Mouse (Mus musculus) cerebellum, adult 11 months (tissue): ENCODE results near the gene Rps6kb2.
"Not testable (repeated sequence)": the region's sequence is repeated elsewhere in the genome, so short reads cannot be mapped to it uniquely, and the experiment has no call there.

Source experiments
- DNase-seq: peaks from one replicate; pipeline ENCODE4 v3.0.0; 2022

Gene Rps6kb2

DNA sequence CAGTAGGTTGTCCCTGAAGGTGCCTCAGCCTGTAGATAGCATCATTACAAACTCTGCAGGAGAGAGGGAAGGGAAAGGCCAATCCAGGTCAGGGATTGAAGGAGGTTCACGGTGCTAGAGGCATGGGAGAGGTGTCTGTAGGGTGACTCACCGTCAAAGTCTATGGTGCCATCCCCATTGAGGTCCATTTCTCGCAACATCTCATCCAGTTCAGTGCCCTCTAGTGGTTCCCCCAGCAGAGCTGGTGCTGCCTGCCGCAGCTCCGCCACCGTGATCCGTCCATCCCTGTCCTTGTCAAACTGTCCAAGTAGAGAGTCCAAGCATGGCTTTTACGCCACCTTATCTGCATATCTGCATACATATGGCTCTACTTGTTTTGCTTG lies 27.2 kb downstream of the Rps6kb2 start:
- DNase-seq: not testable (repeated sequence)

DNA sequence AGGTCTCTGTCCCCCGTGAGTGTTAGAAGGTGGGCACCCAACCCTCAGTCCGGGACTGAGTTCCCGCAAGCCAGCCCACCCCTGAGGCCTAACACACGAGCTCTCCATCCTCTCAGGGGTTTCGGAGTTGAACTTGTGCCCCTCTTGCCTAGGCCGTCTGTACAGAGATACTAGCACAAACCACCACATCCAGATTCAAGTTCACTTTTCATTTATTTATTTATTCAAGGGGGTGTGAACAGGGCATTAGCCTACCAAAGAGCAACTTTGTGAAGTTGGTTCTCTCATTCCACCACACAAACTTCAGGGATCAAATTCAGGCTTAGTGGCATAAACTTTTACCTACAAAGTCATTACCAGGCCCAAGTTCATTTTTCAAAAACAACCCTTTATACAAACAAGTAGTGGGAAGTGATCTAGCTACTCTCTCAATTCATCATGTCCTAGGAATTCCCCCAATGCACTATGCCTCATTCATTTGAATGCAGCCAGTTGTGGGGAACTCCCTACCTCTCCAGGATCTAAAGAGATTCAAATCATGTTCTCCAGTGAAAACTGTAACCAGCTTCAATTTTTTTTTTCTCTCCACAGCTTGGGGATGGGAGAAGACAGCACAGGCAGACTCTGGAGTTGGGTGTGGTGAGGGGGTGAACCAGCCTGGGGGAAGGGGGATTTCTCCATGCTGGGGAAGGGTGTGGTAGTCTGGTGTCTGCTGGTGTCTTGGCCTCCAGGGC lies 27.8 kb downstream of the Rps6kb2 start:
- not testable (repeated sequence) for DNase-seq

DNA sequence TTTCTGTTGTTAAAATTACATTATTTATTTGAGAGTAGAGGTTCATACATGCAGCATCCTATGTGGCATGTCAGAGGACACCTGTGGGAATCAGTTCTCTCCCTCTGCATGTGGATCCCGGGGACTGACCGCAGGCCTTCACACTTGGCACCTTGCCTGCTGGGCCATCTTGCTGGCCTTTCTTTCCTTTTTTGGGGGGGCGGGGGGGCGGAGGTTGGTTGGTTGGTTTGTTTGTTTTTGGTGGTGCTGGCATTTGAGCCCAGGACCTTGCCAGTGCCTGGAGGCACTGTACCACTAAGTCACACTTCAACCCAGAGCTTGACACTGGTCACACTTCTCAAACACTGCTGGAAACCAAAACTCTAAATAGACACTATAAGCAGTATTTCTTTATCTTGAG lies 28.8 kb downstream of the Rps6kb2 start:
- DNase-seq: no peak

DNA sequence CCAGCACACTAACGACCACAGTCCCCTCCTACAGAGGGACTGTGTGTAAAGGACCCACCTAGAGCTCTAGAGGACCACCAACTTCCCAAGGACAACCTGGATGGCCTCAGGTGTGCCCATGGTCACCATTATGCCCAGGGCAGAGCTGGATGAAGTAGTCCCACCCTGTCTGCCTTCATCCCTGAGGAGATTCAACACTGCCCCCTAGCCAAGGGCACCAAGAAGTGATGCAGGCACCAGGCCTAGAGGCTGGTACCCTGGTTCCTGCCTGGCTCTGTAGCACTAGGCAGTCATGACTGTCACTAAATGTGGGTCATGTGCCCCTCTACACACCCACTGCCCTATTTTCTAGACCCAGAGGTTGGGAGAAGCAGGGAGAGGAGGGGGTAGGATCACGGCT lies 31.4 kb downstream of the Rps6kb2 start:
- DNase-seq: no peak

DNA sequence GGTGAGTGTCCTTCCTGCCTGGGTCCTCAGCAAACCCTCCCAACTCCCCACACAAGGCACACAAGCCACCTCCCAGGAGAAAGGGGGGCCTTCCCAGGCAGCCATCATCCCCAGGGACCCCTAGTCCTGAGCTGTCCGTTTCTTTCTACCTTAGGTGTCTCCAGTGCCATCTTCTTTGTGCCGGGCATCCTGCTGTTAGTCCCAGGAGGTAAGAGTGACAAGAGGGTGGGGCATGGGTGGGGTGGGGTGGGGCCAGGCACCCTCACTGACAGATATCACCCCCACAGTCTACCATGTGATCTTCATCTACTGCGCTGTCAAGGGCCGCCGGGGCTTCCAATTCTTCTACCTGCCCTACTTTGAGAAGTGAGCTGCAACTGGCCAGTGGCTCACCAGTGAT lies 32.1 kb downstream of the Rps6kb2 start:
- DNase-seq: no peak

DNA sequence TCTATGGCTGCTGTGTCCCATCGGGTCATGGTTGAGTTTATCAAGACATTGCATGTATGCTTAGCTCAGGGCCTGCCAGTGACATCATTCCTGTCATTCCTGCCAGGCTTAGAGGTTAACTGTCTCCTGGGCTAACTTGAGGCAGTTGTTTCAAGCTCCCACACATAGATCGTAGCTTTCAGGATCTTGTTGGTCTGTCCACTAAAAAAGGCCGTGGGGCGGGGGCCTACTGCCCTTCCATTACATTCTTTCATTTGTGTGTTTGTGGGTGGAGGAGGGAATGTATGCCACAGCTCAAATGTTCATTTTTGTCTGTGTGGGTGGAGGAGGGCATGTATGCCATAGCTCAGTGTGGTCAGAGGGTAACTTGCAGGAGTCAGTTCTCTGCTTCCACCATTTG lies 33.0 kb downstream of the Rps6kb2 start:
- DNase-seq: no peak

DNA sequence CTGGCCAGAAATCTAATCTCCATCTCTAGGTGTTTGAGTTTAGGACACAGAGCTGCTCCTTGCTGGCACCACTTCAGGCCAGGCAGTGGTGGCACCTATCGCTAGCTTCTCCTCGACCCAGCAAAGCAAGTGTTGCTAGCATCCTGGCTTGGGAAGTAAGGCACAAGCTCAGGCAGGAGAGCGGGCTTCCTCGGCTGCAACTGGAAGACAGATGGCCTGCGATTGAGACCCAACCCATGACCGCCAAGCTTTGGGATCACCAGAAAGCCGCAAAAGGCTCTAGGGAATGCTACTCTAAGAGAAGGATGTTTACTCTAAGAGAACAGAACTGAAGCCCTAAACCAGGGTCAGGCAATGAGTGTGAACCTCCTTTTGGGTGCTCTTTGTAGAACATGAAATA lies 33.7 kb downstream of the Rps6kb2 start:
- no peak for DNase-seq

DNA sequence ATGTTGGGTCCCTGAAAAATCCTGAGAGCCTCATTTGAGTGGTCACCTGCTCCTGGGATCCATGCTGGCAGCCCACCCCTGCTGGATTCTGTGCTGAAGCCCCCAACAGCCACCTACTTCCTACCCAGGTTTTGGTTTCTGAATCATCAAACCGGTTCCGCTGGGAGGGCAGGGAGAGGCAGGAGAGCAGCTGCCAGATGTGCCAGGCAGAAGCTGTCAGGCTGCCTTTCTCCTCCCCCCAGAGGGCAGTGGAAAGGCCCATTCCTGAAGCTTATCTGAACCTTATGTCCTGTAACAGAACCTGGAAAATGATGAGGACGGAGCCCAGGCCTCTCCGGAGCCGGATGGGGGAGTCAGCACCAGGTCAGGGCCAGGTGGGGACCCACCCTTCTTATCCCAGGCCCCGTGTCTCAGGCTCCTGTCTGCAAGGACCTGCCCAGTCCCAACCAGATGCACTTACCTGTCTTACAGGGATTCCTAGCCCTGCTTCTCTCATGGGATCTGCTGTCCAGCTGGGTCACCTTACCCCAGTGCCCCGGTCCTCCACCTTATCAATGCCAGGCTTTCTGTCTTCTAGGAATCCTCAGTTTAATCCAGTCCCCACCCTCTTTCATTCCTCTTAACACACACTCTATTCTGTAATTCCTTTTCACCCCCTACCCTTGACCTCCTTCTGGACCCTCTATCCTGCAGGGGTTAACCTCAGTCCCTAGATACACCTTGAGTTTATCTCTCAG lies 36.2 kb downstream of the Rps6kb2 start:
- no peak for DNase-seq

DNA sequence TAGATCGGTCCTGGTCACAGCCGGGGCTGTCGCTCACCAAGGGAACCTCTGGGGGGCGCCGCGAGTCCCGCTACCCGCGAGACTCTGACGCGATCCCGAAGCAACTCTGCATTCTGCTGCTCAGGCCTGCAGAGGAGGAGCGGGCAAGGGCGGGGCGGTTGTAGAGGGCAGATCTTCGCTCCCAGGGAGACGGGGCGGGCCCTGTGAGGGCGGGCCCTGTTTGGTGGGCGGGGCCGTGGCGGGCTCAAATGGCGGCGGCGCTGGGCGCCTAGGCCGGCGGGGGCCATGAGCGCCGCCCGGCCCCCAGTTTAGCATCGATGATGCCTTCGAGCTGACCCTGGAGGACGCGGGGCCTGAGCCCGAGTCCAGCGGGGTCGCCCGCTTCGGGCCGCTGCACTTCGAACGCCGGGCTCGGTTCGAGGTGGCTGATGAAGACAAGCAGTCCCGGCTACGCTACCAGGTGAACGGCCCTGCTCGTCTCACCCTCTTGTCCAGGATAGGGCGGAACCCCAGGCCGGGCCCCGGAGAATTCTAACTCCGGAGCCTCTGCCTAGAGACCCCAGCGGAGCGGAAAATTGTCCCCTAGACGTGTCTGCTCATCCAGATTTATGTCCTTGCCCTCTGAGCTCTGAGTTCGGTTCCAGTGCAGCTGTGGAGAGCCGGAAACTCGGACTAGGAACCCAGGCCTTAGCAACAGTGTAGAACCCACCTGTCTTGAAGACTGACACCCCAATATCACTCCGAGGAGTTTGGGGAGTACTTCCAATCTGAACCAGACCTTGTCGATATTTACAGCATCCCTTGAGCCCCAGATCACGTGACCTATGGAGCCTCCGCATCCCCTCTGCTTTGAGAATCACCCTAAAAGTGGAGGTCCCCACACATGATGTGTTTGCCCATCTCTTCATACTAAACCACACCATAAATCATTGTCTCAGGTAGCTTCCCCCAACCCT lies 37.1 kb downstream of the Rps6kb2 start, which contains the start of gene Aip:
Gene Aip, minus strand, starts transcription at position 118 of the 956 bp plus-strand sequence.
- DNase-seq: peak; percentile 99

DNA sequence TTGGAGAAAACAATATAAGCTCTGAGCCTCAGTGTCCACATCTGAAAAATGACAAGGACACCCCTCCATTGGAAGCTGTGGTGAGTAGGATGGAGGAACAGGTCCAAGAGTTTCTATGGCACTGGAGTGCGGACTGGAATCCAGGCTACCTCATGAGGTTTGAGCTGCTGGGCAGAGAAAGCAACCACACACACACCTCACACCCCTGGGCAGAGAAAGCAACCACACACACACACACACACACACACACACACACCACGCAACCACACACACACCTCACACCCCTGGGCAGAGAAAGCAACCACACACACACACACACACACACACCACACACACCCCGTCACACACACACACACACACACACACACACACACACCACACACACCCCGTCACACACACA lies 37.9 kb downstream of the Rps6kb2 start:
- not testable (repeated sequence) for DNase-seq

DNA sequence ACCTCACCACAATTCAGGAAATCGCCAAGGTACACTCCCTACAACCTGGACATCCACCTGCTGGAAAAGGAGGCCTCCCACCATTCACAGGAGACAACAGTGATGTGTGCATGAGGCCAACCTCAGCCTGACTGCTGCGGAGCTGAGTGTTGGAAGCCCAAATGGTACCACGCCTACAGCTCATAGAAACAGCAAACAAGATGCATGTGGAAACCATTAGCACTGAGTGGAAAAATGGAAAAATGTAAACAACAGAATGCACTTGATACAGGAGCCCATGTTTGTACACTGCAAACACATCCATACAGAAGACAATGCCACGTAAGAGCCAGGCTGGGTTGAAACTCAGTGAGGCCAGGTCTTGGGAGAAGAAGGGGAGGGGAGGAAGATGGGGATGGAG lies 38.7 kb downstream of the Rps6kb2 start:
- no peak for DNase-seq

DNA sequence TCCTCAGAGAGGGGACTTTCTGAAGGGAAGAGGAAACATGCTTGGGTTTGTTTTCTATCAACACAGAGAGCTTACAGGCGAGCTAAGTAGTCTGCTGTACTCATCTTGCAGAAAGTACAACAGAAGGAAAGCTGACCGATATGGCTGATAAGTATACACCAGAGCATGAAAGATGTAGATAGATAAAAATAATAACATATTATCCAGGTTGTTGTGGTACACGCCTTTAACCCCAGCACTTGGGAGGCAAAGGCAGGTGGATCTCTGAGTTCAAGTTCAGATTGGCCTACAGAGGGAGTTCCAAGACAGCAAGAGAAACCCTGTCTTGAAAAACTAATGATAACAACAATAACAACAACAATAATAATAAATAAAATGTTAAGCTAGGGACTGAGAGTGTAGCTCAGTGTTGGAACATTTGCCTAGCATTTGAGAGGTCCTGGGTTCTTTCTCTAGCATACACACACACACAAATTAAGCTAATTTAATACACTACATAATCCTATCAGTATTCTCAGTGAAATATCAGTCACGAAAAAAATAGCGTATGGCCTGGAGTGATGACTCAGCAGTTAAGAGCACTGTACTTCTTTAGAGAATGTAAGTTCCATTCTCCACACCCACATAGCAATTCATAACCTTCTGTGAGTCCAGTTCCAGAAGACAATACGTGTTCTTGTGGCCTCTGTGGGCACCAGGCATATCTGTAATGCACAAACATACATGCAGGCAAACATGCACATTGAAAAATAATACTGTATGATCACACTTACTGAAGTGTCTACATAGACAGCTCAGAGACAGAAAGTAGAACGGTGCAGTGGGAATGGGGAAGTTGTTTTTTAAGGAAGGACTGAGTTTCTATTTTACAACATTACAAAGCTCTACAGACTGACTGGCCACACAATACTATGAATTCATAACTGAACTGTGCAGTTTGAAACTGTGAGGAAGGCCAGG lies 40.5 kb downstream of the Rps6kb2 start:
- DNase-seq: no peak

DNA sequence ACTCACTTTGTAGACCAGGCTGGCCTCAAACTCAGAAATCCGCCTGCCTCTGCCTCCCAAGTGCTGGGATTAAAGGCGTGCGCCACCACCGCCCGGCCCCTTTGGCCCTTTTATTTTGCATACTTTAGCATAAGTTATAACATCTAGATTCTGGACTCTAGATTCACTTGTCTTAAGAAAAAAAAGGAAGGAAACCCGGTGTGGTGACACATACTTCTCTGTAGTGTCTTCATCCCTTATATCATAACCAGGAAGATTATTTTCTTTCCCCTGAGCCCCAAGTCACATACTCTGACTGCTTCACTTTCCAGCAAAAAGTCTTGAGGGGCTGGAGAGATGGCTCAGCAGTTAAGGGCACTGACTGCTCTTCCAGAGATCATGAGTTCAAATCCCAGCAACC lies 41.3 kb downstream of the Rps6kb2 start:
- not testable (repeated sequence) for DNase-seq

DNA sequence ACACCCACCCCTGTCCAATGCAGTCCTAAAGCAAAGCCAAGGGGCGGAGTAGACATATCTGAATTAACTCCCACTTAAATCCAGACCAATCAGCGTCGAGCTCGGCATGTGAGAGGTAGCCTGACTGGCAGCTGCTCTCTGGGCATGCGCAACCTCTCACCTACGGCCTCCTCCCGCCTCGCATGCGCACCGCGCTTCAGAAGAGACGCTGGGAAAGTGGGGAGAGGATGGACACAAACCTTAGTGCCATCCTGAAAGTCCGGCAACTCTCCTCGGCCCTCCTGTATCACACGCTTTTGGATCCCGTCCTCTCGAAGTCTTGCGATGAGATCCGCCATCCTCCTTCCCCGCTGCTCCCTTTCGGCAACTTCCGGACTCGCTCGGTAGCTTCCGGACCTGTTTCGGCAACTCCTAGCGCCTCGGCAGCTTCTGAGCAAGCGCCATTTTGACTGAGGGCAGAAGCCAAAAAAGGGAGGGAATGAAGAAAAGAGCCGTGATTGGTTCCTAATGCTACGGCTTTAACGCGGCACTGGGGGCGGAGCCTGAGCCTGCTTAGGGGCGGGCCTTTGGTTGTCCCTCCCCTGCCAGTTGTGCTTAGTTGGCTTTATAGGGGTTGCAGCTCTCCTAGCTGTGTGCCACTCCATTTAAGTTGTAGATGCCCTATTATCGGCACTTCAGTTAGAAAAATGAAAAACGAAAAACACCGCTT lies 41.9 kb downstream of the Rps6kb2 start:
- peak; percentile 98 for DNase-seq

DNA sequence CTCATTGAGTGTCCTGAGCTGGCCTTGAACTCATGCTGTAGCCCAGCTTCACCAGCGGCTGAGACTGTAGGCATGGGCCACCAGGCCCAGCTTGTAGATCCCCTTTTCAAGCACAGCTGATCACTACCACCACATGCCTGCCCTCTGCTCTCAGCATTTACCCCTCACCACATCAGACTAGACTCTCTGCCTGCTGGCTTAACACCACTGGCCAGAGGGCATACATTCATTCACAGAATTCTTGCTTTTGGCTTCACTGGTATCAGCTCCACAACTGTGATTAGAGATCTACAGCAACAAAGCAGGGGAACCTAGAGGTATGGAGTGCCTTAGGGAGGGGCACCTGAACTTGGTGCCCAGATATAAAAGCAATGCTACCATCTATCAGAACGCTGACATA lies 42.7 kb downstream of the Rps6kb2 start:
- DNase-seq: no peak

DNA sequence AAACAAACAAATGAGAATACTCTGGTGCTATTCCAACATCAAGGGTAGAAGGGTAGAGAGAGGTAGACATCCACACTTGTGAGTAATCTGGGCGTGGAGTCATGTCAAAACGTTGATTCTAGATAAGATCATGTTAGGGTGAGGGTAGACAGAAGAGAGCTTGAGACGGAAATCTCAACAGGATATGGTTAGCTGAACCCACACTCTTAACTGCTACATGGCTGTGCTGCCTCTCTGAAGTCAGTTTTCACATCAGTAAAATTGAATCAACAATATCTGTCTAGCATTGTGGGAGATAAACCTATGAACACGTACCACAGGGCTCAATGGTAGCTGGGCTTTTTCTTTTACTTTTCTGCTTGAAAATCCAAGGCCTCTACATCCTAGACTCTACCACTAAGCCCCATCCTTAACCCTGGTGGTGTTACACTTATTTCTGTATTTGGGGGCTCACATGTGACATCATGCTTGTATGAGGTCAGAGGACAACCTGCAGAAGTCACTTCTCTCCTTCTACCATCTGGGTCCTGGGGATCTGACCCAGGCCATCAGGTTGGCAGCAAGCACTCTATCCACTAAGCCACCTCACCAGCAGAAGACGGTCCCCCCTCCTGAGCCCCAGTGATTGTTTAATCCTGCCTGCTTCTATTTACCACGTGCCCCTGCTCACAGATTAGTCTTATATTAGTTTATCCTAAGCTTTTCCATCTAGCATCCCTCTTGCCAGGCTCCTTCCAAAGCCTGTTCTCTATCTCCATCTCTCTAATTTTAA lies 43.3 kb downstream of the Rps6kb2 start:
- no peak for DNase-seq

DNA sequence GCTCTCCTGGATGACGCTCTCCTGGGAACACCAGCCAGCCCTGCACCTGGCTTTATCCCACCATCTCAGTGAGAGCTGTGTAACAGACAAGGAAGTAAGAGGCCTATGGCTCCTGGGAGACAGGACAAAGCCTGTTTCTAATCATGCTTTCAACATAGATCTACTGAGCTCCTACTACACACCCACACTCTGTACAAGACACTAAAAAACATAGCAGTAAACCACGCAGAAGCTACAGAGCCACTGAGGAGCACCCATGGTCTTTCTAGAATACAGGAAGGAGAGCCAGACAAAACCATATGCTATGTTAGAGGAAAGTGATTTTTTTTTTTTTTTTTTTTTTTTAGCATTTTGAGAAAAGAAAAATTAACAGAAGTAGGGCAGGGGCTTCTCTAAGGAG lies 44.8 kb downstream of the Rps6kb2 start:
- no peak for DNase-seq

DNA sequence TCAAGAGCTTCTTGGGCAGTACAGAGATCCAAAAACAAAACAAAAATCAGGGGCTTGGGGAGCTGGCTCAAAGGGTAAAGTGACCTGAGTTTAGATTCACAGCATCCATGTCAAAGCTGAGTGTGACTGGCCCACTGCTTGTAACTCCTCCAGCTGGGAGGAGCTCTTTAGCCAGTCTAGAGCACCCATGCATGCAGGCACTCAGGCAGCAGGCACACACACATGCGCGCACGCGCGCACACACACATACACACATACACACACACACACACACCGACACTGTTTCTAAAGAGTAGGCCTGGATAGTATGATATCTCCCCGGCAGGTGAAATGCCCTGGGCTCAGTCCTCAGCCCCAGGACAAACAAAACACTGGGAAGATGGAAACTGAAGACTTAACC lies 46.1 kb downstream of the Rps6kb2 start:
- no peak for DNase-seq

DNA sequence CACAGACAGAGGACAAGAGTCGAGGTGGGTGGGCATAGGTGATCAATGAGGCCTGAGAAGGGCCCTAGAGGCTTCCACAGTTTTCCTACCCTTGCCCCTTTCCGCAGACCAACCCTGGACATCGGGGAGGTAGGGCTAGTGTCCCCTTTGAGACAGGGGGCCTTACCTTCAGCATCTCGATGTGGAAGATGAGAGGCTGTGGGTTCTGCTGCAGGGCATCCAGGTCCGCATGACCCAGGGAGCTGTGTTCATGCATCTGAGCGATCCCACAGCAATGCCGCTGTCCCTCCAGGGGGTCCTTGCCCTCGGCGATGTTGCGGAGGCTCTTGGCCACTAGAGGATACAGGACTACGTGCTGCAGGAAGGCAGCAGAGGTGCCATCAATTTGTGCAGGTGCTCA lies 47.3 kb downstream of the Rps6kb2 start:
- DNase-seq: no peak

DNA sequence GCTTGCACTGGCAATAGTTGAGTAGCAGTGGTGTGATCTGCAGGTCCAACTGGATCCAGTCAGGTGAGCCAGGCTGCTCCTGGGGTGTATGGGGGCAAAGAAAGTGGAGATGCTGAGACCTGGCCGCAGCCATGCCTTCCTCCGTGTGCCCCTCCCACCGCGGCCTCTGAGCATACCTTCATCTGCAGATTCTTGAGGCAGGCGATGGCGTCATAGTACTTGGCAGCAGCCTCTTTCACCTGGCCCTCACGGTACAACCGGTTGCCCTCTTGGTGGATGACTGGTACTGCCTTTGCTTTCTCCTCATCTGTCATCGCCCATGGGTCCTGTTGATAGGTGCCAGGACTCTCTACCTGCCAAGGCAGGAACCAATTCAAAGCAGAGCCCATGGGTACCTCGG lies 48.0 kb downstream of the Rps6kb2 start:
- no peak for DNase-seq

DNA sequence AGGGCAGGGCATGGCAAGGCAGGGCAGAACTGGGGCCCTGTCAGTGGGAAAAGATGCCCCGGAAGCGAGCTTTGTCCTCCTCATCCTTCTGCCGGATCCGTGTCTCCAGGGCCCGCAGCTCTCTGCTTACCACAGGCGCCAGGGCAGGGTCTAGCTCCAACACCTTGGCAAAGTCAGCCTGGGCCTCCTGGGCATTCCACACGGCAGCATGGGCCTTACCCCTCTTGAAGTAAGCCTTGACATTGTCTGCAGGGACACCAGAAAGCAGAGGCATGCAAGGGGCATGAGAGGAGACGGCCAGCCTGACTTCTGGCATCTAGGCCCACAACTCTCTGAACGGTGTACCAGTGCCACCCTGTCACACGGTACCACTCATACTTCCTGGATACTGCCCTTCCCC lies 48.6 kb downstream of the Rps6kb2 start:
- no peak for DNase-seq
